Mouse (Mus musculus): ENCODE measurements around the gene Grin1. TPM values are rescaled to one million over a fixed set of nuclear protein-coding genes. Genes with fewer than 3 reads are reported as not detected.

Gene Grin1
- polyA plus RNA-seq, 1 experiment from 2014 or later = 0.71 TPM

Other genes with a start within 250 kb of the Grin1 start
- 5.0 and 5.3 TPM in 2 replicates for gene Entpd8, start 238.9 kb downstream of the Grin1 start, polyA plus RNA-seq (2015; fragmentation: Nextera tagmentation; extraction: Ambion mirVana)
- 0.77 and 1.1 TPM in 2 replicates for gene Noxa1, start 224.0 kb downstream of the Grin1 start, polyA plus RNA-seq (2015; fragmentation: Nextera tagmentation; extraction: Ambion mirVana)
- 21.8 and 23.7 TPM in 2 replicates for gene Nrarp, start 138.4 kb downstream of the Grin1 start, polyA plus RNA-seq (2015; fragmentation: Nextera tagmentation; extraction: Ambion mirVana)
- 11.7 and 14.1 TPM in 2 replicates for gene Tor4a, start 122.3 kb downstream of the Grin1 start, polyA plus RNA-seq (2015; fragmentation: Nextera tagmentation; extraction: Ambion mirVana)
- 114 and 124 TPM in 2 replicates for gene Nelfb, start 107.7 kb downstream of the Grin1 start, polyA plus RNA-seq (2015; fragmentation: Nextera tagmentation; extraction: Ambion mirVana)
- 0.23 and 0.55 TPM in 2 replicates for gene Stpg3, start 104.5 kb downstream of the Grin1 start, polyA plus RNA-seq (2015; fragmentation: Nextera tagmentation; extraction: Ambion mirVana)
- 1.4 and 1.9 TPM in 2 replicates for gene Fam166a, start 100.4 kb downstream of the Grin1 start, polyA plus RNA-seq (2015; fragmentation: Nextera tagmentation; extraction: Ambion mirVana)
- gene Tubb4b, start 94.5 kb downstream of the Grin1 start, polyA plus RNA-seq (2015; fragmentation: Nextera tagmentation; extraction: Ambion mirVana) = 555 and 581 TPM in 2 replicates
- 0.78 and 0.99 TPM in 2 replicates for gene Slc34a3, start 84.8 kb downstream of the Grin1 start, polyA plus RNA-seq (2015; fragmentation: Nextera tagmentation; extraction: Ambion mirVana)
- 0.31 and 0.41 TPM in 2 replicates for gene Rnf224, start 82.4 kb downstream of the Grin1 start, polyA plus RNA-seq (2015; fragmentation: Nextera tagmentation; extraction: Ambion mirVana)
- 20.7 and 21.8 TPM in 2 replicates for gene Rnf208, start 76.9 kb downstream of the Grin1 start, polyA plus RNA-seq (2015; fragmentation: Nextera tagmentation; extraction: Ambion mirVana)
- gene Cysrt1, start 76.7 kb downstream of the Grin1 start, polyA plus RNA-seq (2015; fragmentation: Nextera tagmentation; extraction: Ambion mirVana) = 0.51 and 0.55 TPM in 2 replicates
- gene AL732309.1, start 72.3 kb downstream of the Grin1 start, polyA plus RNA-seq (2015; fragmentation: Nextera tagmentation; extraction: Ambion mirVana) = 5.3 and 5.4 TPM in 2 replicates
- gene Tmem203, start 63.7 kb downstream of the Grin1 start, polyA plus RNA-seq (2015; fragmentation: Nextera tagmentation; extraction: Ambion mirVana) = 23.4 and 23.6 TPM in 2 replicates
- 9.2 and 11.3 TPM in 2 replicates for gene Tprn, start 56.6 kb downstream of the Grin1 start, polyA plus RNA-seq (2015; fragmentation: Nextera tagmentation; extraction: Ambion mirVana)
- 204 and 207 TPM in 2 replicates for gene Ssna1, start 46.7 kb downstream of the Grin1 start, polyA plus RNA-seq (2015; fragmentation: Nextera tagmentation; extraction: Ambion mirVana)
- 123 and 129 TPM in 2 replicates for gene Anapc2, start 46.7 kb downstream of the Grin1 start, polyA plus RNA-seq (2015; fragmentation: Nextera tagmentation; extraction: Ambion mirVana)
- not detected in 2 replicates for gene Tmem210, start 31.0 kb downstream of the Grin1 start, polyA plus RNA-seq (2015; fragmentation: Nextera tagmentation; extraction: Ambion mirVana)
- gene Lrrc26, start 29.3 kb downstream of the Grin1 start, polyA plus RNA-seq (2015; fragmentation: Nextera tagmentation; extraction: Ambion mirVana) = 0.46 TPM in 1 of 2 replicates, not detected in the other
- 50.5 and 53.2 TPM in 2 replicates for gene Man1b1, start 13.2 kb upstream of the Grin1 start, polyA plus RNA-seq (2015; fragmentation: Nextera tagmentation; extraction: Ambion mirVana)
- gene Dpp7, start 37.2 kb upstream of the Grin1 start, polyA plus RNA-seq (2015; fragmentation: Nextera tagmentation; extraction: Ambion mirVana) = 23.4 TPM in 2 replicates
- 24.9 and 27.3 TPM in 2 replicates for gene Uap1l1, start 46.5 kb upstream of the Grin1 start, polyA plus RNA-seq (2015; fragmentation: Nextera tagmentation; extraction: Ambion mirVana)
- 40.4 and 42.7 TPM in 2 replicates for gene Sapcd2, start 53.1 kb upstream of the Grin1 start, polyA plus RNA-seq (2015; fragmentation: Nextera tagmentation; extraction: Ambion mirVana)
- gene Entpd2, start 76.7 kb upstream of the Grin1 start, polyA plus RNA-seq (2015; fragmentation: Nextera tagmentation; extraction: Ambion mirVana) = 4.5 and 4.6 TPM in 2 replicates
- 41.3 and 52.5 TPM in 2 replicates for gene Npdc1, start 80.2 kb upstream of the Grin1 start, polyA plus RNA-seq (2015; fragmentation: Nextera tagmentation; extraction: Ambion mirVana)
- gene Fut7, start 104.1 kb upstream of the Grin1 start, polyA plus RNA-seq (2015; fragmentation: Nextera tagmentation; extraction: Ambion mirVana) = 0.08 and 0.18 TPM in 2 replicates
- gene Abca2, start 109.5 kb upstream of the Grin1 start, polyA plus RNA-seq (2015; fragmentation: Nextera tagmentation; extraction: Ambion mirVana) = 11.0 and 11.1 TPM in 2 replicates
- 3.6 and 3.9 TPM in 2 replicates for gene Clic3, start 137.7 kb upstream of the Grin1 start, polyA plus RNA-seq (2015; fragmentation: Nextera tagmentation; extraction: Ambion mirVana)
- 30.4 and 31.8 TPM in 2 replicates for gene Paxx, start 141.9 kb upstream of the Grin1 start, polyA plus RNA-seq (2015; fragmentation: Nextera tagmentation; extraction: Ambion mirVana)
- 1.6 and 2.2 TPM in 2 replicates for gene Ptgds, start 150.9 kb upstream of the Grin1 start, polyA plus RNA-seq (2015; fragmentation: Nextera tagmentation; extraction: Ambion mirVana)
- gene Lcn12, start 174.7 kb upstream of the Grin1 start, polyA plus RNA-seq (2015; fragmentation: Nextera tagmentation; extraction: Ambion mirVana) = not detected in 2 replicates
- gene Fbxw5, start 181.6 kb upstream of the Grin1 start, polyA plus RNA-seq (2015; fragmentation: Nextera tagmentation; extraction: Ambion mirVana) = 85.1 and 96.1 TPM in 2 replicates
- 6.3 and 7.8 TPM in 2 replicates for gene C8g, start 182.5 kb upstream of the Grin1 start, polyA plus RNA-seq (2015; fragmentation: Nextera tagmentation; extraction: Ambion mirVana)
- 36.0 and 37.3 TPM in 2 replicates for gene Traf2, start 227.8 kb upstream of the Grin1 start, polyA plus RNA-seq (2015; fragmentation: Nextera tagmentation; extraction: Ambion mirVana)
- gene Edf1, start 238.7 kb upstream of the Grin1 start, polyA plus RNA-seq (2015; fragmentation: Nextera tagmentation; extraction: Ambion mirVana) = 373 and 392 TPM in 2 replicates